Mouse (Mus musculus): Measurements from ENCODE around the gene Tspyl4. TPM values are rescaled to one million over a fixed set of nuclear protein-coding genes. Genes with fewer than 3 reads are reported as not detected.
"Not testable (repeated sequence)": the region's sequence is repeated elsewhere in the genome, so short reads cannot be mapped to it uniquely, and the experiment has no call there.

Tspyl4 gene
- 10 to 100 TPM; 11.8 to 18.2 (median 16.2) TPM for polyA plus RNA-seq (2017; shearing (Covaris generic))

- peak; percentile 97 for ATAC-seq
These were observed at the start of gene Tspyl4 for GRCm38 (mm10) chr10:34297299-34297979. Gene Tspyl4 (plus strand): TSS chr10:34297442.

GRCm38 (mm10) chr10:34247757-34248156 is 49.5 kb upstream of the Tspyl4 start:
- no peak for ATAC-seq

- no peak for ATAC-seq
These were observed 47.6 kb upstream of the Tspyl4 start for GRCm38 (mm10) chr10:34249594-34249993.

GRCm38 (mm10) chr10:34252833-34253232 is 44.4 kb upstream of the Tspyl4 start:
- not testable (repeated sequence) for ATAC-seq

- ATAC-seq = no peak
These were observed 32.1 kb upstream of the Tspyl4 start for GRCm38 (mm10) chr10:34265106-34265505.

GRCm38 (mm10) chr10:34267312-34268070 is 29.8 kb upstream of the Tspyl4 start:
- ATAC-seq = no peak

- ATAC-seq = no peak
These were observed 25.6 kb upstream of the Tspyl4 start for GRCm38 (mm10) chr10:34271681-34272080.

GRCm38 (mm10) chr10:34280591-34281175 is 16.6 kb upstream of the Tspyl4 start:
- peak; percentile 29 for ATAC-seq

GRCm38 (mm10) chr10:34281211-34281961 is 15.9 kb upstream of the Tspyl4 start:
- no peak for ATAC-seq

GRCm38 (mm10) chr10:34281962-34282388 is 15.3 kb upstream of the Tspyl4 start, which contains the start of gene Tspyl1:
Gene Tspyl1 (plus strand): TSS chr10:34282190.
- ATAC-seq = peak; percentile 89

GRCm38 (mm10) chr10:34282420-34283238 is 14.6 kb upstream of the Tspyl4 start:
- ATAC-seq = peak; percentile 12

GRCm38 (mm10) chr10:34296911-34297298 is 337 bp upstream of the Tspyl4 start:
- no peak for ATAC-seq

- peak; percentile 4 for ATAC-seq
These were observed 925 bp downstream of the Tspyl4 start for GRCm38 (mm10) chr10:34297980-34298753.

- no peak for ATAC-seq
These were observed 3.1 kb downstream of the Tspyl4 start for GRCm38 (mm10) chr10:34300368-34300767.

- no peak for ATAC-seq
These were observed 9.8 kb downstream of the Tspyl4 start for GRCm38 (mm10) chr10:34307070-34307469.

- no peak for ATAC-seq
These were observed 12.9 kb downstream of the Tspyl4 start for GRCm38 (mm10) chr10:34309915-34310685.

- ATAC-seq = no peak
These were observed 15.3 kb downstream of the Tspyl4 start for GRCm38 (mm10) chr10:34312536-34312935.

GRCm38 (mm10) chr10:34316571-34317216 is 19.5 kb downstream of the Tspyl4 start:
- ATAC-seq = no peak

GRCm38 (mm10) chr10:34317217-34317606 is 20.0 kb downstream of the Tspyl4 start:
- no peak for ATAC-seq

- ATAC-seq = no peak
These were observed 23.6 kb downstream of the Tspyl4 start for GRCm38 (mm10) chr10:34320809-34321208.

All from inflammation-experienced regulatory T-cells, adult 6 months (primary cell).